Mouse (Mus musculus) liver, adult (tissue): Measurements from ENCODE around the gene Megf11.

Experiments used
- GATA4 ChIP-seq: IDR thresholded peaks from 2 replicates; pipeline ENCODE4 v1.6.1; 2014; ENCODE audit warnings: mild to moderate bottlenecking, low read length; ENCODE audit not compliant: insufficient replicate concordance

Gene Megf11

DNA sequence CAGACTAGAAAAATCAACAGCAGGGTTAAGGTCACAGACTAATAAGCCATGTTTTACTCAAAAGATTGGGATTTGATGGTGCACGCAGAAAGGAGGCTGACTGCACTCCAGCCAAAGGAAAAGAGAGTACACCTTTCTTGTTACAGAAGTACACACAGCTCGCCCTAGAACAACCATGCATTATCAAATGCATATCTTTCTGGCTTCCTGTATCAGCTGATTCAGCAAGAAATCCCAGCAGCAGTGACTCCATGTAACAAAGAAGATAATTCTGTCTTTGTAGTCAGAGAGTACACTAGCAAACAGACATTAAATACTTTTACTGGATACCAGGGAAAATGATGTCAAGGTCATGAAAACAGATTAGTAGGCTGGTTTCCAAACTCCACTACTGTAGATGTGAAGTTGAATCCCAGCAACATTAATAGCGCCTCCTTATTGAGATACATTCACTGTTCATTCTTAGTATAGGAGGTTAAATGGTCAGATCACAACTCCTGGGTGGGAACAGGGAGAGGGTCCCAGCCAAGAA, 345.7 kb downstream of the Megf11 start:
- TF ChIP-seq GATA4, result no peak; the same call in 1 of the 2 replicates

DNA sequence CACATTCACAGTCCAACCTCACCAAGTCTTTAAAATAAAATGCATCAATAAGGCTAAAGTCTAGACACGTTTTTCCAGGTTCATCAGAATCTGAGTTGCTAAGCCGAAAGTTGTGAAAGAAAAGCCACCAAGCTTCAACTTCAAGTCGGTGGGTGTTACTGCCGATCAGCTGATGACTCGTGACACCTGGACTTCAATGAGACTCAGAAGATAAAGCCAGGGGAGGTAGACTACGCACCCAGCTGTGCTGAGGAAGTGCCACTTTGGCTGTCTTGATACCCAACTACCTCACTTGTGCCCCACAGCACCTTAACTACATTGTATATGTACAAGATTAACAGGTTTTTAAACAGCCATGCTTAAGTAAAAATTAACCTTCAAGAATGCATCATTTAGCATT, 348.7 kb downstream of the Megf11 start:
- TF ChIP-seq GATA4, result no peak

DNA sequence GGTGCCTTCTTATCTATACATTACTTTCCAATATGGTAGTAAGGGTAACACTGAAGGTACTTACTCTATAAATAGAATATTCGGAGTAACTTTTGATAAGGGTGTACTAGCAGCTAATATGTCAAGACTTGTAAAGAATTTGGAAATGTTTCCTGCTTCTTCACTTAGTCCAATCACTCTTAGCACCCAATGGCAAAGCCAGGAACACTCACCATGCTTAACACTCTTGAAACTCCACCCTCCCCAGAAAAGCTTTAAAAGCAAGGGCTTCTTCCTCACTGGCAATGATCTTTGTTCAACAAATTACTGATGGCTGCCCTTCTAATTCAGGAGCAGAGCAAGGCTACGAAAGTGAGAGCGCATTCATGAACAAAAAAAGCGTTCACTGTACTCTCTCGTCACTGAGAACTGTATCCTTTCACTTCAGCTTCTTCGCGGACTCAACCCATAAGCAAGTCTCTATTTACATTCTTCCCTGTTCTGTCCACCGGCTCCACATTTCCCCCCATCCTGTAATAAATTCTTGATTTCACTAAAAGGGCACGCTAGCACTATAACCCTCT, 350.7 kb downstream of the Megf11 start:
- no peak for TF ChIP-seq GATA4

DNA sequence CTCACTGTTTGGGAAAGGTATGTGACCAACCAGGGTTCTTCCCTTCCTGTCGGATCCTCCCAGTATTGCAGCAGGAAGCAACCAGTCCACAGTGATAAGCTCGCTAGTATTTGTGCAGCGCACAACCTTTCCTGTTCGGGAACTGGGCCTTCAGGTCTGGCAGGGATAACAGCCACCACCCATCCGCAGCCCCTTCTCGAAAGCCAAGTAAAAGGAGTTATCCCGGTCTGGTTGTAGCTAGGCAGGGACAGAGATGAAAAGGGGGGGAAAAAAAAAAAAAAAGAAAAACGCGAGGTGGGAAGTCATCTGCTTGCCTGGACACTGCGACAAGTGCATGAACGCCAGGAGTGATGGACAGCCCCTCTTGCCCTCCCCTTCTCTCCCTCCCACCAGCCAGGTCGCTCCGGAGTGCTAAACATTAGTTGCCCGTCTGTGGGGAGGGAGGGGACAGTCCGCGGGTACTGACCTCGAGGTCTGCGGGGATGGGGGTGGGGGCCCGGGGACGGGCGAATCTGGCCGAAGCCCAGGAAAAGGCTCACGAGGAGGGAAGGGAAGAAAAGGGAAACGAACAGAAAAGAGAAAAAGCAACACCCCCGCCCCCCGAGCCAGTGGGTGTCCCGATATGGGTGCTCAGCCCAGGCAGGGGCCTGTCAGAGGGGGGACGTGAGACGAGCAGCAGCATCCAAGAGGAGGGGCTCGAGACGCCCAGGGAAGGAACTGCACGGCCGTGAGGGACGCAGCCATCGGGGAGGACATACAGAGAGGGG, 351.4 kb downstream of the Megf11 start:
- peak; percentile 93 for TF ChIP-seq GATA4

DNA sequence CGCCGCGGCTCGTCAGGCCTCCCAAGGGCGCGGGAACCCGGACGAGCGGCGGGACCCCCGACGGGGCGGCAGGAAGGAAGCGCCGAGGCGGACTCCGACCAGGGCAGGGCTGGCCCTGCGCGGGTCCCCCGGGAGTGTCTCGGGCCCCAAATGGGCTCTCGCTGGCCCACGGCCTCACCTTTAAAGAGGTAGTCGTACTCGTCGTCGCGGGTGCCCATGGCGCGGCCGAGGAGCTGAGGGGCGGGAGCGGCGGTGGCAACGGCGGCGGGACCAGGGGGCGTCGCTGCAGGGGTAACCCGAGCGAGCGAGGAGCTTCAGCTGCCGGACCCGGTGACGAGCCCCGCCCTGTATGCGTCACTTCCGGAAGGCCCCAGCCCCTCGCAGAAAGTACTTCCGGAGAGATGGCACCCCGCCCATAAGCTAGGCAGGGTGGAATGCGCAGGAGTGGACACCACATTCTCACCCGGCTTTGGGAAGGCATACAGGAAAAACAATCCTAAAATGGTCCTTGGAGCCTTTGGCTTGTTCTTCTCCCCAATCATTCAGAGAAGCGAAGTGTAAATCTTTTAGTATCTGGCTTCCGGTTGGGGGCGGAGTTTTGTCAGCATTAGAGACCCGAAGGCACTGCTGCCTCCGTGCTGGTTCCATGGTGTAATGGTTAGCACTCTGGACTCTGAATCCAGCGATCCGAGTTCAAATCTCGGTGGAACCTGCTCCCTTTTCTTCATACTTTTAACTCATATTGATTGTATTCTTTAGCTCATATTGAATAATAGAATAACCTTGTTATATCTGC, 352.2 kb downstream of the Megf11 start, which contains the start of gene Rab11a:
Gene Rab11a, minus strand, starts transcription at position 353 of the 796 bp plus-strand sequence.
- TF ChIP-seq GATA4, result no peak

DNA sequence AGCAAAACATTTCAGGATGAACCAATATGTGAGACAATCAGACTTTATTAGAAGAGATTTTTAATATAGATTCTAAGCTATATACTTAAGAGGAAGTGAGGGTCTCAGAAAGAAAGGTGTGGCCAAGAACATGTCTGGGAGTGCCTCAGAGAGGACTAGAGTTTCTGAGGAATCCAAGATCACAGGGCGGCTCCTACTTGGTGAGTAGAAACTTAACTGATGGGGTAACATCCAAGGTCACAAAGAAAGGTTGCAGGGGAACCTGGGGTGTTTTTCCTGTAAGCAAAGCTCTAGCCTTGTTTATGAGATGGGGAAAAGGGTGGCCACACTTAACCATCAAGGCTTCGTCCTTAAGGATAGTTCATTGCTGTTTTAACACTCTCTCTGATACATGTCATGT, 353.6 kb downstream of the Megf11 start:
- no peak for TF ChIP-seq GATA4

DNA sequence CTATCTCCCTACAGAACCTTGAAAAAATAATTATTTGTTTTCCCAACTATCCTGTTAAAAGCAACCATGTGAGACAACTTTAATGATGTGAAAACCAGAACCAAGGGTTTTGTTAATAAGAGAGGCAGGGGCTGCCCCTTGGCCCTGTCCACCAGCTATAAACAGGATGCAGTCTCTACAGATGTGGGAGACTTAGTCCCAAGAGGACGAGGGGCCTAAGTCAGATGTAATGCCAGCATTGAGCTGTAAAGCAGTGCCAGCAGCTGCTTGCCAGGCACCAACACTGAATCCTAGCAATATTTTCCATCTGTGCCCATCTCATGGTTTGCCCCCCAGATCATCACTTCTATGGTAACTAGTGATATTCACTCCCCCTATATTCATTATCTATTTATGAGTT, 357.0 kb downstream of the Megf11 start:
- TF ChIP-seq GATA4, result no peak

DNA sequence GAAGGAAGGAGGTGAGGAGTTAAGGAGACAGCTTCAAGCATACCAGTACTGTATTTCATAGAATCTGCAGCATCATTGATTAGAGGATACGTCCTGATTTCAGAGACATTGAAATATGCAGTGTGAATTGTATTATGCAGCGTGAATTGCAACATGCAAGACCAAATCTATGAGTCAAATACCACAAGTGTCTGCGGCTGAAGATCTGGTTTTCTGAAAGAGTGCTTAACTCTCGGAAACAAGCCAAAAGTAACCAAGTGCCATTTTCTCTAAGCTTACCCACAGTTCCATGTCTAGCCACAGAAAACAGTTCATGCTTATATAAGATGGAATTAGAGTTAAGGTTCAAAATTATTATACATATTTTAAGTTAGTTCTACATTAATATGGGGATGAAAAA, 362.3 kb downstream of the Megf11 start:
- TF ChIP-seq GATA4, result no peak

DNA sequence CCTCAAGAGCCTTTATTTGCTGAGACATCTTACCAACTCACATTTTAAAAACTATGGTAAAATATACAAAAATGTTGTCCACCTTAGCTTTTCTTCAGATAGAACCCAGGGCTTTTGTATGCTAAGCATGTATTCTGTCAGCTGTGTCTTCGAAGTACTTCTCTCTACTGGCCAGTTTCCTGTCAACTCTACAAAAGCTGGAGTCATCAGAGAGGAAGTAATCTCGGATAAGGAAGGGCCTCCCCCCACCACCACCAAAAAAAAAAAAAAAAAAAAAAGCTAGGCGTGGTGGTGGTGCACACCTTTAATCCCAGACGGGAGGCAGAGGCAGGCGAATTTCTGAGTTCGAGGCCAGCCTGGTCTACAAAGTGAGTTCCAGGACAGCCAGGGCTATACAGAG, 363.9 kb downstream of the Megf11 start:
- TF ChIP-seq GATA4, result no peak

DNA sequence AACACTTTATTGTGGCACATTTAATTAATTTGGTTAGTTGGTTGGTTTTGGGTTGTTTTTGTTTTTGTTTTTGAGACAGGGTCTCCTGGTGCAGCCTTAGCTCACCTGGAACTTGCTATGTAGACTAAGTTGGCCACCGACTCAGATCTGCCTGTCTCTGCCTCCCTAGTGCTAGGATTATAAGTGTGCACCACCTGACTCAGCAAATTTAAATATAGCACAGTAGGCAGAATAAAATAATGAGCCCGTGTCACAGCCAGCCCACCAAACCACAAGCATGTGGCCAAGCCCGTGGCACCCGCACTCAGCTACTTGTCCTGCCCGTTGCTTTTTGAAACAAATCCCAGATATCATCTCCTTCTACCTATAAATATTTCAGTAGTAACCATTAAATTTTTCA, 367.1 kb downstream of the Megf11 start:
- no peak for TF ChIP-seq GATA4

DNA sequence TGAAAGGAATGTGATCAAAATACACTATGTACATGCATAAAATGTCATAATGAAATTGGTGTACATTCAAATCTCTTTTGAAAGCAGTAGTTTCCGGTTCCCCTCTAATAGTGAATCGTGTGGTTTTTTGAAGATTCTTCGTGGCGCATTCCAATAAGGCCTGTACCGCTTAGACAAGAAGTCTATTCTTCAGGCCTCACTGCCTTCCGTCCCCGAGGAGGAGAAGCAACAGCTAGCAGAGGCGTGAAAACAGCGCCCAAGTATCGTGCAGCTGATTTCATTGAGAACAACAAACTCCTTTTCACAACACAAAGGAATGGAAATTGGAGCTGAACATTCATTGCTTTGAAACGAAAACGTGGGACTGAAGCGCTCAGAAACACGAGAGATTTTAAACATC, 372.6 kb downstream of the Megf11 start:
- TF ChIP-seq GATA4, result no peak
